Mouse (Mus musculus) MEL (cell line): Measurements from ENCODE around the gene Fbxo48. TPM values are rescaled to one million over a fixed set of nuclear protein-coding genes. Genes with fewer than 3 reads are reported as not detected.

Experiments
- DNase-seq: peaks from one replicate; pipeline ENCODE4 v3.0.0; 2011; ENCODE audit warnings: low read depth, low spot score
- H3K27ac ChIP-seq: 2 replicates; pipeline ENCODE4 v1.5.1; 2012; ENCODE audit warnings: low read depth, mild to moderate bottlenecking, control low read depth, low read length, moderate library complexity; ENCODE audit not compliant: control insufficient read depth
- H3K27me3 ChIP-seq, 2 experiments: fragments of 150-350 bp in 1 of 2; sonication (generic) in 1 of 2; 2 replicates each; pipeline ENCODE4 v1.6.1; 2012; ENCODE audit warnings: low read length in 2 of 2, mild to moderate bottlenecking in 2 of 2, improper control_type of control experiment in 1 of 2, moderate library complexity in 1 of 2; ENCODE audit not compliant: insufficient read depth in 2 of 2, control insufficient read depth in 1 of 2
- H3K36me3 ChIP-seq, 2 experiments: 2 replicates each; pipeline ENCODE4 v1.6.1; 2012 to 2014; ENCODE audit warnings: low read length in 2 of 2, improper control_type of control experiment in 1 of 2, inconsistent platforms in 1 of 2, mild to moderate bottlenecking in 1 of 2; ENCODE audit not compliant: insufficient read depth in 2 of 2, control insufficient read depth in 1 of 2
- H3K4me1 ChIP-seq, 2 experiments: fragments of 150-350 bp in 1 of 2; sonication (generic) in 1 of 2; 2 replicates each; pipeline ENCODE4 v1.6.1; 2012; ENCODE audit warnings: low read length in 2 of 2, improper control_type of control experiment in 1 of 2, mild to moderate bottlenecking in 1 of 2; ENCODE audit not compliant: insufficient read depth in 2 of 2, control insufficient read depth in 1 of 2
- H3K4me3 ChIP-seq, 2 experiments: fragments of 150-350 bp in 1 of 2; sonication (generic) in 1 of 2; 2 replicates each; pipeline ENCODE4 v1.5.1; 2012; ENCODE audit warnings: low read depth in 2 of 2, low read length in 2 of 2, mild to moderate bottlenecking in 2 of 2, moderate library complexity in 2 of 2, control low read depth in 1 of 2, improper control_type of control experiment in 1 of 2; ENCODE audit not compliant: control insufficient read depth in 1 of 2, insufficient read depth in 1 of 2
- H3K79me2 ChIP-seq: 2 replicates; pipeline ENCODE4 v1.6.1; 2012; ENCODE audit warnings: mild to moderate bottlenecking, low read length, moderate library complexity; ENCODE audit not compliant: control insufficient read depth, poor library complexity, insufficient read depth
- H3K9ac ChIP-seq: 2 replicates; pipeline ENCODE4 v1.6.1; 2012; ENCODE audit warnings: low read depth, mild to moderate bottlenecking, control low read depth, low read length, moderate library complexity; ENCODE audit not compliant: control insufficient read depth, poor library complexity, severe bottlenecking
- H3K9me3 ChIP-seq: fragments of 150-350 bp; sonication (generic); replicated peaks from 2 replicates; pipeline ENCODE4 v1.6.1; 2012; ENCODE audit warnings: mild to moderate bottlenecking, low read length, improper control_type of control experiment, moderate library complexity; ENCODE audit not compliant: insufficient read depth
- BHLHE40 ChIP-seq: IDR thresholded peaks from 2 replicates; pipeline ENCODE4 v1.6.1; 2012; ENCODE audit warnings: low read depth, mild to moderate bottlenecking, inconsistent platforms, low read length, improper control_type of control experiment, borderline replicate concordance
- CHD1 ChIP-seq: IDR thresholded peaks from 2 replicates; pipeline ENCODE4 v1.6.1; 2012; ENCODE audit warnings: low read depth, mild to moderate bottlenecking, inconsistent platforms, low read length, improper control_type of control experiment
- CHD2 ChIP-seq: IDR thresholded peaks from 2 replicates; pipeline ENCODE4 v1.6.1; 2011; ENCODE audit warnings: low read length, improper control_type of control experiment
- CTCF ChIP-seq, 3 experiments: IDR thresholded peaks in 2 of 3; conservative IDR thresholded peaks in 1 of 3; 2 replicates each; pipeline ENCODE4 v1.5.1; 2011 to 2012; ENCODE audit warnings: low read length in 3 of 3, low read depth in 2 of 3, mild to moderate bottlenecking in 2 of 3, improper control_type of control experiment in 1 of 3, inconsistent platforms in 1 of 3, mixed read lengths in 1 of 3, moderate library complexity in 1 of 3; ENCODE audit not compliant: control insufficient read depth in 1 of 3, insufficient read depth in 1 of 3, poor library complexity in 1 of 3, severe bottlenecking in 1 of 3
- E2F4 ChIP-seq: IDR thresholded peaks from 2 replicates; pipeline ENCODE4 v1.6.1; 2011; ENCODE audit warnings: low read depth, low read length, improper control_type of control experiment, borderline replicate concordance
- ELF1 ChIP-seq: IDR thresholded peaks from 2 replicates; pipeline ENCODE4 v1.6.1; 2014; ENCODE audit warnings: low read depth, mild to moderate bottlenecking, inconsistent platforms, low read length, improper control_type of control experiment, moderate library complexity
- EP300 ChIP-seq, 2 experiments: IDR thresholded peaks; 2 replicates each; pipeline ENCODE4 v1.6.1; 2011; ENCODE audit warnings: improper control_type of control experiment in 2 of 2, low read length in 2 of 2, low read depth in 1 of 2, mild to moderate bottlenecking in 1 of 2
- ETS1 ChIP-seq: IDR thresholded peaks from 2 replicates; pipeline ENCODE4 v1.6.1; 2012; ENCODE audit warnings: low read depth, mild to moderate bottlenecking, inconsistent platforms, low read length, improper control_type of control experiment, moderate library complexity
- GABPA ChIP-seq: IDR thresholded peaks from 2 replicates; pipeline ENCODE4 v1.6.1; 2012; ENCODE audit warnings: low read depth, mild to moderate bottlenecking, inconsistent platforms, low read length, improper control_type of control experiment, moderate library complexity
- GATA1 ChIP-seq: IDR thresholded peaks from 2 replicates; pipeline ENCODE4 v1.6.1; 2011; ENCODE audit warnings: low read depth, low read length, improper control_type of control experiment
- HCFC1 ChIP-seq: IDR thresholded peaks from 2 replicates; pipeline ENCODE4 v1.6.1; 2012; ENCODE audit warnings: low read depth, mild to moderate bottlenecking, inconsistent platforms, low read length, improper control_type of control experiment, moderate library complexity
- JUND ChIP-seq: IDR thresholded peaks from 2 replicates; pipeline ENCODE4 v1.6.1; 2011; ENCODE audit warnings: low read depth, mild to moderate bottlenecking, improper control_type of control experiment, low read length
- KAT2A ChIP-seq: conservative IDR thresholded peaks from 2 replicates; pipeline ENCODE4 v1.6.1; 2012; ENCODE audit warnings: low read depth, low read length, improper control_type of control experiment, inconsistent platforms
- MAFK ChIP-seq: IDR thresholded peaks from 2 replicates; pipeline ENCODE4 v1.6.1; 2011; ENCODE audit warnings: low read depth, mild to moderate bottlenecking, low read length, improper control_type of control experiment, borderline replicate concordance
- MAX ChIP-seq: IDR thresholded peaks from 2 replicates; pipeline ENCODE4 v1.6.1; 2011; ENCODE audit warnings: low read length, improper control_type of control experiment
- MAZ ChIP-seq: IDR thresholded peaks from 2 replicates; pipeline ENCODE4 v1.6.1; 2012; ENCODE audit warnings: low read depth, mild to moderate bottlenecking, inconsistent platforms, low read length, improper control_type of control experiment
- MEF2A ChIP-seq: IDR thresholded peaks from 2 replicates; pipeline ENCODE4 v1.6.1; 2014; ENCODE audit warnings: low read depth, mild to moderate bottlenecking, inconsistent platforms, low read length, improper control_type of control experiment; ENCODE audit not compliant: poor library complexity, insufficient replicate concordance, severe bottlenecking; ENCODE audit errors: extremely low read depth
- MXI1 ChIP-seq: IDR thresholded peaks from 2 replicates; pipeline ENCODE4 v1.6.1; 2011; ENCODE audit warnings: mild to moderate bottlenecking, low read depth, low read length, improper control_type of control experiment
- MYB ChIP-seq: IDR thresholded peaks from 2 replicates; pipeline ENCODE4 v1.6.1; 2011; ENCODE audit warnings: mild to moderate bottlenecking, low read depth, low read length, improper control_type of control experiment
- MYC ChIP-seq: IDR thresholded peaks from 2 replicates; pipeline ENCODE4 v1.6.1; 2011; ENCODE audit warnings: low read depth, mild to moderate bottlenecking, low read length, improper control_type of control experiment, moderate library complexity
- NELFE ChIP-seq: IDR thresholded peaks from 2 replicates; pipeline ENCODE4 v1.6.1; 2011; ENCODE audit warnings: low read depth, low read length, improper control_type of control experiment
- NRF1 ChIP-seq: IDR thresholded peaks from 2 replicates; pipeline ENCODE4 v1.6.1; 2014; ENCODE audit warnings: low read depth, mild to moderate bottlenecking, inconsistent platforms, low read length, improper control_type of control experiment, moderate library complexity; ENCODE audit not compliant: poor library complexity, insufficient read depth, severe bottlenecking
- POLR2A ChIP-seq, 2 experiments: IDR thresholded peaks; 2 replicates each; pipeline ENCODE4 v1.6.1; 2011 to 2012; ENCODE audit warnings: low read length in 2 of 2, mild to moderate bottlenecking in 2 of 2, control low read depth in 1 of 2, improper control_type of control experiment in 1 of 2, low read depth in 1 of 2, moderate library complexity in 1 of 2; ENCODE audit not compliant: control insufficient read depth in 1 of 2, insufficient read depth in 1 of 2, poor library complexity in 1 of 2
- POLR2AphosphoS2 ChIP-seq: IDR thresholded peaks from 2 replicates; pipeline ENCODE4 v1.6.1; 2011; ENCODE audit warnings: low read length, improper control_type of control experiment
- POLR2AphosphoS5 ChIP-seq: IDR thresholded peaks from 2 replicates; pipeline ENCODE4 v1.6.1; 2012; ENCODE audit warnings: low read depth, borderline replicate concordance, mild to moderate bottlenecking, inconsistent platforms, low read length, moderate library complexity, mixed read lengths
- RAD21 ChIP-seq: IDR thresholded peaks from 2 replicates; pipeline ENCODE4 v1.6.1; 2011; ENCODE audit warnings: mild to moderate bottlenecking, low read depth, low read length, improper control_type of control experiment
- RCOR1 ChIP-seq: IDR thresholded peaks from 2 replicates; pipeline ENCODE4 v1.6.1; 2012; ENCODE audit warnings: low read depth, mild to moderate bottlenecking, inconsistent platforms, low read length, improper control_type of control experiment
- SIN3A ChIP-seq: IDR thresholded peaks from 2 replicates; pipeline ENCODE4 v1.6.1; 2012; ENCODE audit warnings: low read length, improper control_type of control experiment, inconsistent platforms
- SMC3 ChIP-seq: IDR thresholded peaks from 2 replicates; pipeline ENCODE4 v1.6.1; 2011; ENCODE audit warnings: low read depth, low read length, improper control_type of control experiment
- TAL1 ChIP-seq: IDR thresholded peaks from 2 replicates; pipeline ENCODE4 v1.6.1; 2012; ENCODE audit warnings: mild to moderate bottlenecking, inconsistent platforms, low read length, moderate library complexity, mixed read lengths
- TCF12 ChIP-seq: IDR thresholded peaks from 2 replicates; pipeline ENCODE4 v1.6.1; 2014; ENCODE audit warnings: low read depth, mild to moderate bottlenecking, inconsistent platforms, low read length, improper control_type of control experiment, moderate library complexity
- UBTF ChIP-seq: IDR thresholded peaks from 2 replicates; pipeline ENCODE4 v1.6.1; 2012; ENCODE audit warnings: low read depth, mild to moderate bottlenecking, inconsistent platforms, low read length, improper control_type of control experiment, moderate library complexity, borderline replicate concordance; ENCODE audit not compliant: insufficient read depth
- USF2 ChIP-seq, 2 experiments: IDR thresholded peaks; 2 replicates each; pipeline ENCODE4 v1.6.1; 2011 to 2012; ENCODE audit warnings: improper control_type of control experiment in 2 of 2, low read length in 2 of 2, borderline replicate concordance in 1 of 2, inconsistent platforms in 1 of 2, low read depth in 1 of 2, mild to moderate bottlenecking in 1 of 2; ENCODE audit not compliant: insufficient read depth in 1 of 2
- ZC3H11A ChIP-seq: IDR thresholded peaks from 2 replicates; pipeline ENCODE4 v1.6.1; 2012; ENCODE audit warnings: low read depth, mild to moderate bottlenecking, inconsistent platforms, low read length, improper control_type of control experiment
- ZKSCAN1 ChIP-seq: IDR thresholded peaks from 2 replicates; pipeline ENCODE4 v1.6.1; 2012; ENCODE audit warnings: low read depth, mild to moderate bottlenecking, inconsistent platforms, low read length, improper control_type of control experiment, moderate library complexity
- ZMIZ1 ChIP-seq: IDR thresholded peaks from 2 replicates; pipeline ENCODE4 v1.6.1; 2012; ENCODE audit warnings: low read depth, mild to moderate bottlenecking, inconsistent platforms, low read length, improper control_type of control experiment, moderate library complexity
- ZNF384 ChIP-seq: IDR thresholded peaks from 2 replicates; pipeline ENCODE4 v1.6.1; 2012; ENCODE audit warnings: low read depth, mild to moderate bottlenecking, inconsistent platforms, low read length, improper control_type of control experiment
- polyA plus RNA-seq, 2 experiments: library from polyadenylated mRNA; stranded (reverse) in 1 of 2; unstranded in 1 of 2; fragments of >175 nt in 1 of 2; fragments of >200 nt in 1 of 2; gene quantifications; 2 replicates each; pipeline versions ENCODE4 v1.2.1 to v1.2.4; 2012; ENCODE audit warnings: low replicate concordance in 2 of 2, low read depth in 1 of 2; ENCODE audit not compliant: insufficient read length in 2 of 2, insufficient read depth in 1 of 2, missing spikeins in 1 of 2
- total RNA-seq: library from RNA; depleted of rRNA; stranded (reverse); fragments of 300-350 nt; gene quantifications from 2 replicates; pipeline ENCODE4 v1.2.3, GENCODE M21; 2012

Fbxo48 gene
- total and polyA plus RNA-seq, 3 experiments, result 3.4 to 5.2 TPM; not detected in 1

DNA sequence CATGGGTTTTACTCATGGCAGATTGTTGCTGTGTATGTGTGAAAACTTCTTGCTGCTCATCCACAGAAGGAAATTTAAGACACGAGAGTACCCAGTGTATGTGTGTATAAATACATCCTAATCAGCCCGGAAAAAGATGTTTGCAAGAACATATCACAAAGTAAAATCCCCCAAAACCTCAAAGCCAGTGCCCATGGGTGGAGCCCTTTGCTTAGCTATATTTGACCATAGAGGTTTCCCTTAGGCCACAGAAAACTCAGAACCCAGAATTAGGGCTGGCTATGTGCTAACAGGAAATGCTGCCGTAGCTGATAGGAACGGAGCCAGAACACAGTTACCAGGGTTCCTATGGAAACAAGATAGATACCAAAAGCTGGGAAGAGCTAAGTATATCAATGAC, 25.8 kb downstream of the Fbxo48 start:
- Histone ChIP-seq H3K9ac (0 out of 2 replicates have a peak overlapping the region, but pooled peaks have one; percentile 13), H3K9me3 (no peaks in the 10 kb centered on the region), H3K36me3 (peaks cover 33 to 78% of the 10 kb centered on the region in 2 experiments), H3K27me3 (no peaks in the 10 kb centered on the region), H3K27ac (peak overlapping the region; percentile 97), H3K4me1 (peaks cover 25 to 36% of the 10 kb centered on the region in 2 experiments), H3K79me2 (no peaks in the 10 kb centered on the region), H3K4me3 (no peak overlapping the region)
- peak; percentile 99 for DNase-seq
- TF ChIP-seq POLR2AphosphoS2 (peak; percentile 95), NRF1 (peak; percentile 24; the same call in 1 of the 2 replicates), MYC (peak; percentile 63), CHD2 (peak; percentile 57; the same call in 1 of the 2 replicates), USF2 (IDR thresholded peaks at IDR 0.05; ENCODE audit: borderline replicate concordance in 1 of 2, insufficient read depth in 1 of 2, low read depth in 1 of 2, low read length in 2 of 2) (no peak), BHLHE40 (peak; percentile 95), MXI1 (peak; percentile 79), E2F4 (no peak), MAFK (peak; percentile 97), GABPA (no peak), NELFE (no peak), RAD21 (no peak; the same call in 1 of the 2 replicates), ELF1 (peak; percentile 67), TCF12 (peak; percentile 100), MAZ (peak; percentile 71; the same call in 1 of the 2 replicates), HCFC1 (peak; percentile 71), ZC3H11A (peak; percentile 42), GATA1 (peak; percentile 99), UBTF (no peak), RCOR1 (peak; percentile 99), TAL1 (peak; percentile 99), SMC3 (no peak), MAX (0 out of 2 replicates have a peak, but pooled peaks have one; percentile 57), JUND (no peak), EP300 (IDR thresholded peaks at IDR 0.05; ENCODE audit: low read depth in 1 of 2, low read length in 2 of 2) (peak; percentile 98 to 100), POLR2AphosphoS5 (no peak), ZNF384 (peak; percentile 70; the same call in 1 of the 2 replicates), CTCF (IDR thresholded peaks at IDR 0.05 in 2 of 3, conservative IDR thresholded peaks at IDR 0.05 in 1 of 3; ENCODE audit: control insufficient read depth in 1 of 3, insufficient read depth in 1 of 3, low read depth in 2 of 3, low read length in 3 of 3, poor library complexity in 1 of 3, severe bottlenecking in 1 of 3) (no peak), CHD1 (no peak), POLR2A (IDR thresholded peaks at IDR 0.05; ENCODE audit: control insufficient read depth in 1 of 2, insufficient read depth in 1 of 2, low read depth in 1 of 2, low read length in 2 of 2, poor library complexity in 1 of 2) (peak in 1 of 2 experiments; percentile 49; a peak in 2 of 4 replicates), MYB (peak; percentile 73), KAT2A (0 out of 2 replicates have a peak, but pooled peaks have one; percentile 51), ETS1 (peak; percentile 100), SIN3A (peak; percentile 96), MEF2A (peak; percentile 99), ZMIZ1 (0 out of 2 replicates have a peak, but pooled peaks have one; percentile 65), ZKSCAN1 (no peak)
